ENCODE assay signal across 7 mouse cellular contexts in genomic region chr3:95687168-95687523, GRCm38 (mm10). TPM values are rescaled to one million over a fixed set of nuclear protein-coding genes. Genes with fewer than 3 reads are reported as not detected.
DNase-seq lines count a peak whose midpoint lies in the region; ATAC-seq and TF ChIP-seq lines count a peak whose summit lies in the region.

No protein-coding gene starts in this region.

- no peak; the same call in 1 of the 2 replicates for ATAC-seq in heart, embryonic 14.5 days (ENCODE audit: insufficient number of reproducible peaks, insufficient read depth, low FRiP score, low read depth)
- no peak for ATAC-seq in liver, embryonic 13.5 days (ENCODE audit: low read depth)
- ATAC-seq in stomach, postnatal 0 days (ENCODE audit: low FRiP score, low TSS enrichment) = peak; percentile 16; the same call in 1 of the 2 replicates
- no peak for ATAC-seq in inflammation-experienced regulatory T-cells, adult 6 months

- no peak overlapping the region for H3K27ac ChIP-seq in spleen, adult 2 months (ENCODE audit: insufficient read depth, low read length)
- H3K27ac ChIP-seq in heart, embryonic 14.5 days (replicated peaks in 1 of 2; ENCODE audit: control insufficient read depth in 1 of 2, insufficient read depth in 1 of 2, low read depth in 2 of 2, low read length in 2 of 2) = peak overlapping the region; percentile 59 to 88
- H3K27ac ChIP-seq in liver, embryonic 13.5 days = no peak overlapping the region
- H3K27ac ChIP-seq in stomach, postnatal 0 days (replicated peaks) = peak overlapping the region; percentile 97

- no peaks in the 10 kb centered on the region; the same call in 1 of the 2 replicates for H3K4me1 ChIP-seq in spleen, adult 2 months (ENCODE audit: control insufficient read depth, insufficient read depth, insufficient read length)
- H3K4me1 ChIP-seq in heart, embryonic 14.5 days (ENCODE audit: control insufficient read depth in 2 of 2, insufficient read depth in 2 of 2, low read length in 2 of 2) = peaks cover 37 to 63% of the 10 kb centered on the region in 2 experiments
- peaks cover 42% of the 10 kb centered on the region for H3K4me1 ChIP-seq in liver, embryonic 13.5 days (replicated peaks)
- H3K4me1 ChIP-seq in stomach, postnatal 0 days (replicated peaks; ENCODE audit: control insufficient read depth, insufficient read depth) = peaks cover 5% of the 10 kb centered on the region

- WGBS in spleen, adult 2 months = 47% methylated on average over 4 of the region's 4 CpGs
- 22% methylated on average over 3 of the region's 4 CpGs for WGBS in heart, embryonic 14.5 days
- 29% methylated on average over 4 of the region's 4 CpGs for WGBS in liver, embryonic 13.5 days (ENCODE audit: insufficient replicate concordance)
- WGBS in stomach, postnatal 0 days = 13% methylated on average over 4 of the region's 4 CpGs

- peak overlapping the region; percentile 74 for H3K9ac ChIP-seq in heart, embryonic 14.5 days (ENCODE audit: low read length)
- peak overlapping the region; percentile 61; the same call in 1 of the 2 replicates for H3K9ac ChIP-seq in liver, embryonic 13.5 days
- H3K9ac ChIP-seq in stomach, postnatal 0 days (ENCODE audit: low read length) = peak overlapping the region; percentile 67

- peak overlapping the region; percentile 86 for H3K4me2 ChIP-seq in heart, embryonic 14.5 days (ENCODE audit: low read length)
- peak overlapping the region; percentile 76 for H3K4me2 ChIP-seq in liver, embryonic 13.5 days
- peak overlapping the region; percentile 83 for H3K4me2 ChIP-seq in stomach, postnatal 0 days (replicated peaks; ENCODE audit: low read depth)

- peak overlapping the region; percentile 53; the same call in 1 of the 2 replicates for H3K4me3 ChIP-seq in spleen, adult 2 months (ENCODE audit: extremely low read depth, insufficient read depth, insufficient read length)
- H3K4me3 ChIP-seq in heart, embryonic 14.5 days (ENCODE audit: control insufficient read depth in 1 of 2, insufficient read depth in 1 of 2, low read depth in 1 of 2, low read length in 2 of 2) = peak overlapping the region; percentile 43 to 51
- peak overlapping the region; percentile 54 for H3K4me3 ChIP-seq in liver, embryonic 13.5 days (replicated peaks)
- peak overlapping the region; percentile 50 for H3K4me3 ChIP-seq in stomach, postnatal 0 days (ENCODE audit: low read depth, low read length)

- DNase-seq in spleen, adult 2 months (ENCODE audit: low read depth in 1 of 2, low spot score in 2 of 2) = no peak
- DNase-seq in spleen, postnatal 4 days (ENCODE audit: low spot score in 2 of 2) = no peak
- no peak for DNase-seq in liver, embryonic 13.5 days
- DNase-seq in stomach, postnatal 0 days (ENCODE audit: low spot score) = no peak
- DNase-seq in testis, postnatal 10 days (ENCODE audit: low spot score) = no peak

- H3K9me3 ChIP-seq in heart, embryonic 14.5 days (ENCODE audit: control insufficient read depth, low read length) = no peaks in the 10 kb centered on the region
- H3K9me3 ChIP-seq in liver, embryonic 13.5 days (replicated peaks) = no peaks in the 10 kb centered on the region
- H3K9me3 ChIP-seq in stomach, postnatal 0 days (ENCODE audit: control insufficient read depth, low read length) = no peaks in the 10 kb centered on the region

- H3K36me3 ChIP-seq in spleen, adult 2 months (ENCODE audit: control insufficient read depth, insufficient read depth, low read length) = no peaks in the 10 kb centered on the region
- H3K36me3 ChIP-seq in heart, embryonic 14.5 days (ENCODE audit: control insufficient read depth, insufficient read depth, low read length) = no peaks in the 10 kb centered on the region
- peaks cover 2% of the 10 kb centered on the region; the same call in 1 of the 2 replicates for H3K36me3 ChIP-seq in liver, embryonic 13.5 days
- H3K36me3 ChIP-seq in stomach, postnatal 0 days (ENCODE audit: control insufficient read depth, insufficient read depth, low read length) = no peaks in the 10 kb centered on the region

- no peak for TF ChIP-seq EP300 in stomach, postnatal 0 days (optimal IDR thresholded peaks at IDR 0.05)

- no peaks in the 10 kb centered on the region; the same call in 1 of the 2 replicates for H3K27me3 ChIP-seq in spleen, adult 2 months (ENCODE audit: control insufficient read depth, insufficient read depth, low read length)
- H3K27me3 ChIP-seq in heart, embryonic 14.5 days (ENCODE audit: control insufficient read depth, insufficient read depth, low read length) = no peaks in the 10 kb centered on the region
- peaks cover 33% of the 10 kb centered on the region for H3K27me3 ChIP-seq in liver, embryonic 13.5 days
- no peaks in the 10 kb centered on the region for H3K27me3 ChIP-seq in stomach, postnatal 0 days (ENCODE audit: control insufficient read depth, insufficient read depth, low read length)

- TF ChIP-seq CTCF in spleen, adult 2 months (IDR thresholded peaks at IDR 0.05; ENCODE audit: extremely low read depth, insufficient read depth, insufficient read length, insufficient replicate concordance) = no peak
- TF ChIP-seq CTCF in stomach, postnatal 0 days (IDR thresholded peaks at IDR 0.05; ENCODE audit: low read depth) = no peak

- no peak for TF ChIP-seq POLR2A in spleen, adult 2 months (IDR thresholded peaks at IDR 0.05; ENCODE audit: low read depth, low read length)

RNA-seq across cellular contexts. Expression of gene Adamtsl4, which starts 0.6 kb away (rescaled TPM):
- 7.9 and 8.1 TPM in 2 replicates for polyA plus RNA-seq in spleen, adult 2 months (2012; rRNA removed)
- 6.3 and 7.0 TPM in 2 replicates for polyA plus RNA-seq in heart, embryonic 14.5 days (2014; fragmentation: Nextera tagmentation; extraction: Ambion mirVana)
- polyA plus RNA-seq in liver, embryonic 13.5 days (2015; fragmentation: Nextera tagmentation; extraction: Ambion mirVana) = 0.37 and 0.83 TPM in 2 replicates
- 9.4 and 10.4 TPM in 2 replicates for polyA plus RNA-seq in stomach, postnatal 0 days (2015; fragmentation: Nextera tagmentation; extraction: Ambion mirVana)
- polyA plus RNA-seq in inflammation-experienced regulatory T-cells, adult 6 months (2017; shearing (Covaris generic)) = 1 to 10 TPM; 2.0 to 4.6 (median 2.2) TPM

RNA-seq across cellular contexts. Expression of gene Mcl1, which starts 28.6 kb away (rescaled TPM):
- polyA plus RNA-seq in spleen, adult 2 months (2012; rRNA removed) = 169 and 276 TPM in 2 replicates
- polyA plus RNA-seq in heart, embryonic 14.5 days (2014; fragmentation: Nextera tagmentation; extraction: Ambion mirVana) = 54.3 and 57.2 TPM in 2 replicates
- 31.8 and 33.3 TPM in 2 replicates for polyA plus RNA-seq in liver, embryonic 13.5 days (2015; fragmentation: Nextera tagmentation; extraction: Ambion mirVana)
- polyA plus RNA-seq in stomach, postnatal 0 days (2015; fragmentation: Nextera tagmentation; extraction: Ambion mirVana) = 57.9 and 59.2 TPM in 2 replicates
- polyA plus RNA-seq in inflammation-experienced regulatory T-cells, adult 6 months (2017; shearing (Covaris generic)) = 10 to 100 TPM; 50.5 to 86.1 (median 61.6) TPM

RNA-seq across cellular contexts. Expression of gene Ecm1, which starts 52.2 kb away (rescaled TPM):
- polyA plus RNA-seq in spleen, adult 2 months (2012; rRNA removed) = 62.3 and 104 TPM in 2 replicates
- 62.7 and 66.1 TPM in 2 replicates for polyA plus RNA-seq in heart, embryonic 14.5 days (2014; fragmentation: Nextera tagmentation; extraction: Ambion mirVana)
- polyA plus RNA-seq in liver, embryonic 13.5 days (2015; fragmentation: Nextera tagmentation; extraction: Ambion mirVana) = 9.8 and 10.7 TPM in 2 replicates
- polyA plus RNA-seq in stomach, postnatal 0 days (2015; fragmentation: Nextera tagmentation; extraction: Ambion mirVana) = 254 and 328 TPM in 2 replicates
- 100 to 1,000 TPM in 1 of 3 experiments, 10 to 100 TPM in 2; 30.0 to 103 (median 70.1) TPM for polyA plus RNA-seq in inflammation-experienced regulatory T-cells, adult 6 months (2017; shearing (Covaris generic))

Comparison
In these comparisons a context has a peak if more than half of its experiments do, and no peak if none do; other contexts are left out.
1. H3K27ac ChIP-seq: peak in heart, embryonic 14.5 days (2 of 2) and stomach, postnatal 0 days (single experiment); none in spleen, adult 2 months (single experiment) and liver, embryonic 13.5 days (single experiment).
2. Peak in every context shown above with its lines, with median percentiles within 50 percentile points of each other: H3K4me3 ChIP-seq, H3K4me2 ChIP-seq and H3K9ac ChIP-seq.